Mouse (Mus musculus) G1E (cell line): ENCODE results near the gene Cntnap1. TPM values are rescaled to one million over a fixed set of nuclear protein-coding genes. Genes with fewer than 3 reads are reported as not detected.

ENCODE experiments used
- ATAC-seq: 2 replicates; pipeline ENCODE4 v1.8.0; 2016; ENCODE audit warnings: mild to moderate bottlenecking; ENCODE audit not compliant: insufficient number of reproducible peaks, poor library complexity, low FRiP score, severe bottlenecking; ENCODE audit errors: extremely low read depth
- DNase-seq: peaks from one replicate; pipeline ENCODE4 v3.0.0; 2012; ENCODE audit warnings: low spot score
- H3K27me3 ChIP-seq: 2 replicates; pipeline ENCODE4 v1.6.1; 2012; ENCODE audit warnings: mild to moderate bottlenecking, low read length, inconsistent platforms; ENCODE audit not compliant: insufficient read depth
- H3K36me3 ChIP-seq: replicated peaks from 2 replicates; pipeline ENCODE3; 2012; ENCODE audit warnings: mild to moderate bottlenecking, inconsistent platforms
- H3K4me1 ChIP-seq: 2 replicates; pipeline ENCODE4 v1.6.1; 2012; ENCODE audit warnings: low read depth, low read length, inconsistent platforms, mixed read lengths; ENCODE audit not compliant: insufficient read depth
- H3K4me3 ChIP-seq: 2 replicates; pipeline ENCODE4 v1.5.1; 2012; ENCODE audit warnings: low read depth, mild to moderate bottlenecking, inconsistent platforms, low read length, moderate library complexity, mixed read lengths
- H3K9me3 ChIP-seq: replicated peaks from 2 replicates; pipeline ENCODE4 v1.6.1; 2012; ENCODE audit warnings: inconsistent platforms
- CTCF ChIP-seq: IDR thresholded peaks from 2 replicates; pipeline ENCODE4 v1.5.1; 2012; ENCODE audit warnings: low read depth, low read length, inconsistent platforms, mixed read lengths
- GATA1 ChIP-seq: IDR thresholded peaks from 2 replicates; pipeline ENCODE4 v1.6.1; 2012; ENCODE audit warnings: borderline replicate concordance, low read length, inconsistent platforms, mixed read lengths
- GATA2 ChIP-seq: IDR thresholded peaks from 2 replicates; pipeline ENCODE4 v1.6.1; 2012; ENCODE audit warnings: low read depth, low read length, inconsistent platforms, borderline replicate concordance
- POLR2AphosphoS5 ChIP-seq: IDR thresholded peaks from 2 replicates; pipeline ENCODE4 v1.6.1; 2012; ENCODE audit warnings: low read depth, low read length, inconsistent platforms; ENCODE audit not compliant: insufficient replicate concordance
- TAL1 ChIP-seq: conservative IDR thresholded peaks from 2 replicates; pipeline ENCODE4 v1.6.1; 2012; ENCODE audit warnings: low read depth, low read length, inconsistent platforms, mixed read lengths
- polyA plus RNA-seq: library from polyadenylated mRNA; stranded (reverse); fragments of >175 nt; gene quantifications from 2 replicates; pipeline ENCODE4 v1.2.3, GENCODE M21; 2012
- total RNA-seq, 2 experiments: library from RNA; stranded (forward) in 1 of 2; stranded (reverse) in 1 of 2; fragments of 200-1000 nt in 1 of 2; fragments of >200 nt in 1 of 2; fragmentation: Nextera tagmentation in 1 of 2; gene quantifications; 2 replicates each; pipeline ENCODE4 v1.2.3; 2014 to 2017

Cntnap1 gene
- total and polyA plus RNA-seq, 3 experiments = under 0.01 to 0.02 TPM; not detected in 1

- Histone ChIP-seq H3K36me3 (peaks cover 15% of the 10 kb centered on the region), H3K9me3 (no peaks in the 10 kb centered on the region), H3K27me3 (peaks cover 53% of the 10 kb centered on the region), H3K4me1 (0 out of 2 replicates have a peak, but pooled peaks cover 2% of the 10 kb centered on the region), H3K4me3 (no peak overlapping the region)
- no peak for TF ChIP-seq POLR2AphosphoS5
- no peak for TF ChIP-seq TAL1
- no peak for TF ChIP-seq GATA2
- no peak for TF ChIP-seq CTCF
- no peak for TF ChIP-seq GATA1
- no peak for DNase-seq
- no peak for ATAC-seq
Observed at GRCm38 (mm10) chr11:101164351-101164665, 6.0 kb upstream of the Cntnap1 start.

- ATAC-seq = no peak
- no peaks in the 10 kb centered on the region for H3K9me3 ChIP-seq
- no peak overlapping the region for H3K4me3 ChIP-seq
- DNase-seq = peak; percentile 0
- peaks cover 15% of the 10 kb centered on the region for H3K36me3 ChIP-seq
- TF ChIP-seq GATA1 = no peak
- TF ChIP-seq CTCF = no peak
- TF ChIP-seq POLR2AphosphoS5 = no peak
- TF ChIP-seq TAL1 = no peak
- no peak for TF ChIP-seq GATA2
- peaks cover 4% of the 10 kb centered on the region; the same call in 1 of the 2 replicates for H3K4me1 ChIP-seq
- peaks cover 59% of the 10 kb centered on the region for H3K27me3 ChIP-seq
Observed at GRCm38 (mm10) chr11:101164677-101165580, 5.4 kb upstream of the Cntnap1 start.

- no peak for ATAC-seq
- H3K9me3 ChIP-seq = no peaks in the 10 kb centered on the region
- no peak for DNase-seq
- H3K4me3 ChIP-seq = no peak overlapping the region
- TF ChIP-seq POLR2AphosphoS5 = no peak
- no peak for TF ChIP-seq GATA1
- H3K36me3 ChIP-seq = peaks cover 15% of the 10 kb centered on the region
- H3K4me1 ChIP-seq = peaks cover 16% of the 10 kb centered on the region
- H3K27me3 ChIP-seq = peaks cover 67% of the 10 kb centered on the region
Observed at GRCm38 (mm10) chr11:101166357-101166756, 4.0 kb upstream of the Cntnap1 start.

GRCm38 (mm10) chr11:101167211-101167962 lies 2.9 kb upstream of the Cntnap1 start:
- H3K9me3 ChIP-seq = no peaks in the 10 kb centered on the region
- DNase-seq (no peak), ATAC-seq (no peak)
- TF ChIP-seq CTCF (no peak), GATA1 (no peak), GATA2 (no peak), POLR2AphosphoS5 (no peak), TAL1 (no peak)
- H3K4me3 ChIP-seq = no peak overlapping the region
- H3K27me3 ChIP-seq = peaks cover 63% of the 10 kb centered on the region
- H3K36me3 ChIP-seq = peaks cover 15% of the 10 kb centered on the region
- peaks cover 24% of the 10 kb centered on the region for H3K4me1 ChIP-seq

GRCm38 (mm10) chr11:101167963-101168300 lies 2.4 kb upstream of the Cntnap1 start:
- H3K4me3 ChIP-seq = no peak overlapping the region
- no peaks in the 10 kb centered on the region for H3K9me3 ChIP-seq
- H3K27me3 ChIP-seq = peaks cover 62% of the 10 kb centered on the region
- ATAC-seq = no peak
- no peak for DNase-seq
- peaks cover 15% of the 10 kb centered on the region for H3K36me3 ChIP-seq
- TF ChIP-seq GATA1 (no peak), CTCF (no peak), POLR2AphosphoS5 (no peak), GATA2 (no peak), TAL1 (no peak)
- peaks cover 27% of the 10 kb centered on the region for H3K4me1 ChIP-seq

GRCm38 (mm10) chr11:101168301-101168980 lies 1.9 kb upstream of the Cntnap1 start:
- peaks cover 66% of the 10 kb centered on the region for H3K27me3 ChIP-seq
- no peak for ATAC-seq
- H3K9me3 ChIP-seq = no peaks in the 10 kb centered on the region
- TF ChIP-seq POLR2AphosphoS5 (no peak), TAL1 (no peak), GATA1 (no peak), CTCF (no peak), GATA2 (no peak)
- H3K4me1 ChIP-seq = peaks cover 32% of the 10 kb centered on the region
- H3K4me3 ChIP-seq = no peak overlapping the region
- peaks cover 15% of the 10 kb centered on the region for H3K36me3 ChIP-seq
- DNase-seq = no peak
